Mouse (Mus musculus) natural killer cell, adult 2 months (primary cell): ENCODE results near the gene Pcid2.
A peak's percentile ranks its signal among the peaks of the same experiment; 100 is the strongest.
"Not testable (repeated sequence)": the region's sequence is repeated elsewhere in the genome, so short reads cannot be mapped to it uniquely, and the experiment has no call there.

Experiments used
- DNase-seq, 2 experiments: peaks; one replicate each; pipeline ENCODE4 v3.0.0; 2022; ENCODE audit warnings: low spot score in 2 of 2

Pcid2 gene

GRCm38 (mm10) chr8:13077542-13077941 lies 27.7 kb downstream of the Pcid2 start:
- DNase-seq: no peak

GRCm38 (mm10) chr8:13075579-13075978 lies 29.7 kb downstream of the Pcid2 start:
- not testable (repeated sequence) for DNase-seq

- DNase-seq: no peak
Observed at GRCm38 (mm10) chr8:13075044-13075443, 30.2 kb downstream of the Pcid2 start.

GRCm38 (mm10) chr8:13073255-13073654 lies 32.0 kb downstream of the Pcid2 start:
- DNase-seq: no peak

GRCm38 (mm10) chr8:13063112-13063511 lies 42.1 kb downstream of the Pcid2 start:
- DNase-seq: no peak

- DNase-seq: no peak
Observed at GRCm38 (mm10) chr8:13060441-13061150, 44.7 kb downstream of the Pcid2 start, which contains the start of gene Proz. Gene Proz (plus strand): TSS chr8:13060914.

GRCm38 (mm10) chr8:13057351-13057750 lies 47.9 kb downstream of the Pcid2 start:
- no peak for DNase-seq

GRCm38 (mm10) chr8:13050550-13050949 lies 54.7 kb downstream of the Pcid2 start:
- DNase-seq: no peak

GRCm38 (mm10) chr8:13047652-13048051 lies 57.6 kb downstream of the Pcid2 start:
- DNase-seq: no peak

GRCm38 (mm10) chr8:13041459-13041858 lies 63.8 kb downstream of the Pcid2 start:
- DNase-seq: peak in 1 of 2 experiments; percentile 28

GRCm38 (mm10) chr8:13039054-13039453 lies 66.2 kb downstream of the Pcid2 start:
- no peak for DNase-seq

GRCm38 (mm10) chr8:13037569-13037968 lies 67.7 kb downstream of the Pcid2 start:
- no peak for DNase-seq

GRCm38 (mm10) chr8:13037015-13037414 lies 68.2 kb downstream of the Pcid2 start, which contains the start of gene F10:
Gene F10 (plus strand): TSS chr8:13037308.
- DNase-seq: no peak

GRCm38 (mm10) chr8:13036346-13036812 lies 68.9 kb downstream of the Pcid2 start:
- DNase-seq: no peak

GRCm38 (mm10) chr8:13028482-13028881 lies 76.8 kb downstream of the Pcid2 start:
- DNase-seq: no peak

- no peak for DNase-seq
Observed at GRCm38 (mm10) chr8:13027615-13028014, 77.6 kb downstream of the Pcid2 start.
